Mouse (Mus musculus): Measurements from ENCODE around the gene Paf1.

- no peak for TF ChIP-seq CTCF (IDR thresholded peaks at IDR 0.05; ENCODE audit: borderline replicate concordance, insufficient read depth, low read depth, low read length)
- no peak for TF ChIP-seq POLR2A (IDR thresholded peaks at IDR 0.05; ENCODE audit: borderline replicate concordance, insufficient read depth, low read length)
These were observed 37.8 kb downstream of the Paf1 start for GRCm38 (mm10) chr7:28430512-28430911.

All from cerebellum, adult 2 months (tissue).